Mouse (Mus musculus): ENCODE measurements around the gene Gimap9. TPM values are rescaled to one million over a fixed set of nuclear protein-coding genes. Genes with fewer than 3 reads are reported as not detected.
"Not testable (repeated sequence)": the region's sequence is repeated elsewhere in the genome, so short reads cannot be mapped to it uniquely, and the experiment has no call there.

Gimap9 gene
- total RNA-seq, 1 experiment from 2014 or later: 104 TPM

DNA sequence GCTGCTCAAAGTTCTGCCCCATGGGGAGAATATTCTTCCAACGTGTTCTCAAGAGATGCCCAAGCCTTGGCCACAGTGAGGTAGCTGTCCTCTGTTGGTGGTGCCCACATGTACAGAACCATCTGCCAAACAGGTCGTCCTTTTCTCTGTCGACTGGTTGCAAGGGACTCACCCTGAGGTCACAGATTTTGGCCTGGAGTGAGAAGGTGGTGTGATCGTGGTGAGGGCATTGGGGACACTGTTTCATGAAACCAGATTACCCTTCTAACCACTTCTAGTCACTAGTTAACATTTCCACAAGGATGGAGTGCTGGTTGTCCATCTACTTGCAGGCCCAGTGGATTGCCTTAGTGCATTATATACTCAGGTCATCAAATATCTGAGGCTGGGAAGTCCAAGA is 27.1 kb upstream of the Gimap9 start:
- ATAC-seq (replicated peaks; ENCODE audit: insufficient number of reproducible peaks, low FRiP score, low TSS enrichment, poor library complexity, severe bottlenecking): no peak

GRCm38 (mm10) chr6:48650041-48650440 is 25.9 kb upstream of the Gimap9 start:
- ATAC-seq (replicated peaks; ENCODE audit: insufficient number of reproducible peaks, low FRiP score, low TSS enrichment, poor library complexity, severe bottlenecking): no peak

GRCm38 (mm10) chr6:48658721-48659120 is 17.2 kb upstream of the Gimap9 start:
- ATAC-seq (replicated peaks; ENCODE audit: insufficient number of reproducible peaks, low FRiP score, low TSS enrichment, poor library complexity, severe bottlenecking): no peak

GRCm38 (mm10) chr6:48664750-48665149 is 11.2 kb upstream of the Gimap9 start:
- no peak for ATAC-seq (replicated peaks; ENCODE audit: insufficient number of reproducible peaks, low FRiP score, low TSS enrichment, poor library complexity, severe bottlenecking)

DNA sequence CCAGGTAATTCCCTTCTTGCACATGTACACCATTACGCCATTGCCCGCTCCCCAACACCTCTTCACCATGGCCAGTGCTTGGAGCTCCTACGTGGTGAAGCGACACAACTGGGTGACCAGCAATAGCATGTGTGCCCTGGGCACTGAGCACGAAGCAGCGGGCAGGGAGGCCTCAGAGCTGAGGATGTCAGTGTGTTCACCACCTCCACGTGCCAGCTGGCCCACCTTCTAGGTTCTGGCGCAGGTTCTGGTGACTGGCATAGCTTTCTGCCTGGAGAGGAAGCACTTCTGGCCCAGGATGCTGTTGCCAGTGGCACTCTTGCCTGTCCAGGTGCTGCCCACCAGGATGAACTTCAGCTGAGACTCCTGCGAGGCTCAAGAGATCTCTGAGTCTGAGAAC is 10.5 kb upstream of the Gimap9 start:
- ATAC-seq (replicated peaks; ENCODE audit: insufficient number of reproducible peaks, low FRiP score, low TSS enrichment, poor library complexity, severe bottlenecking): no peak

DNA sequence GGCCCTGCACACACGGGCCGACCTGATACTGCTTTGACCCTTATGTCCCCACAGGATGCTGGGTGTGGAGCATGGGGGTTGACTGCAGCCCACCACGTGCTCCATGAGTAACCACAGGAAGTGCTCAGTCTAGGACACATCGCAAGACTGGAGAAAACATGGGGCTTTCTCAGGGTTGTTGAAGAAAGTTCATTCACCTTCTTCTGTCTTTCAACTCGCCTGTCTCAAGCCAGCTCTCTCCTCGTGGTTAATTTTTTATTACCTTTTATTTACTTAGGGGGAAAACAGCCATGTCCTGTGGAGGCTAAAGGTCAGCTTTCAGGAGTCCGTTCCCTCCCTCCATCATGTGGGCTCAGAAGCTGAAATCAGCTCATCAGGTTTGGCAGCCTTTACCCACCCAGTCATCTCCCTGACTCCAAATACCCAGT is 9.8 kb upstream of the Gimap9 start:
- ATAC-seq (replicated peaks; ENCODE audit: insufficient number of reproducible peaks, low FRiP score, low TSS enrichment, poor library complexity, severe bottlenecking): no peak

DNA sequence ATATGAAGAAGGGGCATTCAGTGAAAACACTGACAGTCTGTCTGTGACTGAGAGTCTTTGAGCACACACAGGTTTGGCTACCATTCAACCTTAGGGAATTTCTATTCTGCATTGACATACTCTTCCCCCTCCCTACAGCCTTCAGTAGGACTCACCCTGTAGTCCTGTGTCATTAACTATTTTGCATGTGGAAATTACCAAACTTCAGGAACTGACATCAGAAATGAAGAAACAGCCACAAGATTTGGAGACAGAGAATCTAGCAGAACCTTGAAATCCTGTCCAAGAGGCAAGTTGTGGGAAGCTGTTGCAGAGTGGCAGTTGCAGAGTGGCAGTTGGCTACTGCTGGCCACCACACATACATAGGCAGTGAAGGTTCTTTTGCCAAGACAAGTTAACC is 7.9 kb upstream of the Gimap9 start:
- ATAC-seq (replicated peaks; ENCODE audit: insufficient number of reproducible peaks, low FRiP score, low TSS enrichment, poor library complexity, severe bottlenecking): no peak

- no peak for ATAC-seq (replicated peaks; ENCODE audit: insufficient number of reproducible peaks, low FRiP score, low TSS enrichment, poor library complexity, severe bottlenecking)
These were observed 6.4 kb upstream of the Gimap9 start for GRCm38 (mm10) chr6:48669446-48669969.

DNA sequence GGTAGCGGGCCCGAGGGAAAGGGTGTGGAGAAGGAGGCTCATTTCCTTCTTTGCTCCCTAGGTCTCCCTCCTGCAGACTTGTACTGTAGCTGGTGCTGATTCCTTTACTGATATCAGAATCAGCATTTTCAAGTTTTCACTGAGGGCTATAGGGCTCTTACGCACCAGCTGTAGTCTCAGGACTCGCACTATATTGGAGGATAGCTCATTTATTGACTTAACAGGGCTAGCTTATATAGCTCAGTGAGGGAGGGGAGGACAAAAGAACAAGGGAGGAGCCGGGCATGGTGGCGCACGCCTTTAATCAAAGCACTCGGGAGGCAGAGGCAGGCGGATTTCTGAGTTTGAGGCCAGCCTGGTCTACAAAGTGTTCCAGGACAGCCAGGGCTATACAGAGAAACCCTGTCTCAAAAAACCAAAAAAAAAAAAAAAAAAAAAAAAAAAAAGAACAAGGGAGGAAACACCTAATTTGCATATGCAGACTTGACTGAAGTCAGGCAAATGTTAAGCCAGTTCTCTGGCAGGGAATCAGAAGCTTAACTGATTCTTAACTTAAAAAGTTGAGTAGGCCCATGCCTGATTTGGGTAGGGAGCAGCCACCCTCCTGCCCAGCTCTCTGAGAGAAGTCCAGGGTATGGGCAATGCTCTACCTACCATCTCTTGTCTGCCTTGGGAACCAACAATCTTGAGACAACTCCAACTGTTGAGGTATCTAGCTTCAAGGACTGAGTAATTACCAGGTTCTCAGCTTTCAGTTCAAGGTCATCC is 1.5 kb upstream of the Gimap9 start:
- no peak for ATAC-seq (replicated peaks; ENCODE audit: insufficient number of reproducible peaks, low FRiP score, low TSS enrichment, poor library complexity, severe bottlenecking)

- ATAC-seq (replicated peaks; ENCODE audit: insufficient number of reproducible peaks, low FRiP score, low TSS enrichment, poor library complexity, severe bottlenecking): no peak
These were observed 464 bp upstream of the Gimap9 start for GRCm38 (mm10) chr6:48675400-48675930.

- no peak for ATAC-seq (replicated peaks; ENCODE audit: insufficient number of reproducible peaks, low FRiP score, low TSS enrichment, poor library complexity, severe bottlenecking)
These were observed 1.0 kb downstream of the Gimap9 start for GRCm38 (mm10) chr6:48676860-48677415.

DNA sequence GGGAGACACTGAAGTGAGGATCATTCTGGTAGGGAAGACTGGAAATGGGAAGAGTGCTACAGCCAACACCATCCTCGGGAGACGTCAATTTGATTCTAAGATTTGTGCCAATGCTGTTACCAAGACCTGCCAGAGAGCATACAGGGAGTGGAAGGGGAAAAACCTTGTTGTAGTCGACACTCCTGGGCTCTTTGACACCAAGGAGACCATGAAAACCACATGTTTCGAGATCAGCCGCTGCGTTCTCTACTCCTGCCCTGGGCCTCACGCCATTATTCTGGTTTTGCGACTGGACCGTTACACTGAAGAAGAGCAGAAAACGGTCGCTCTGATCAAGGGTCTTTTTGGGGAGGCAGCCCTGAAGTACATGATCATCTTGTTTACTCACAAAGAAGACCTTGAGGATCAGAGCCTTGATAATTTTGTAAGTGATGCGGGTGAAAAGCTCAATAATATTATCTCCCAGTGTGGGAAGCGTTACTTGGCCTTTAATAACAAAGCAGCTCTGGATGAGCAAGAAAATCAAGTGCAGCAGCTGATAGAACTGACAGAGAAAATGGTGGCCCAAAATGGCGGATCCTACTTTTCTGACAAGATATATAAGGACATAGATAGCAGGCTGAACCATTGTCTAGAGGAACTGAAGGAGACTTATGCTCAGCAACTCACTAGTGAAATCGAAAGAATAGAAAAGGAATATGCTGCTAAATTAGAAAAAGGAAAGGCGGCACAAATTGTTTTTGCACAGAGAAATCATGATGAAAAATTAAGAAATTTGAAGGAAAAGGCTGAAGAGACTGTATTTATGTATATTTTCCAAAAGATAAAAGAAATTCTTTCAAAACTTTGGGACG is 1.8 kb downstream of the Gimap9 start:
- no peak for ATAC-seq (replicated peaks; ENCODE audit: insufficient number of reproducible peaks, low FRiP score, low TSS enrichment, poor library complexity, severe bottlenecking)

DNA sequence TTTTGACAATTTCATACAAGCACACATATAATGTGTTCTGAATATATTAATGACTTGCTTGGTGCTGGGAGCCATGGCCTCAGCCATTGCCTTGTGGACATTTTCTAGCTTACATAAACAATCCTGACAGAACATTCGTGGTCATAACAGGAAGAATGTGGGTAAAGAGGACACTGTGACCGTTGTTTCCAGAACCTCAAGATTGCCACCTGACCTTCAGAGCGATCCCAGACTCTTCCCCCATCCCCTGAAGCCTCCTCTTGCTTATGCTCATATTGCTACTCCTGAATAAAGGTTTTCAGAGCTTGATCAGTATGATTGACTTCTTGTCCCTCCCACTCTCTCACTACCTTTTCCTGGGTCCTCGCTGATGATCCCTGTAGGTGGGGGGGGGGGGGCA is 2.5 kb downstream of the Gimap9 start:
- ATAC-seq (replicated peaks; ENCODE audit: insufficient number of reproducible peaks, low FRiP score, low TSS enrichment, poor library complexity, severe bottlenecking): no peak

DNA sequence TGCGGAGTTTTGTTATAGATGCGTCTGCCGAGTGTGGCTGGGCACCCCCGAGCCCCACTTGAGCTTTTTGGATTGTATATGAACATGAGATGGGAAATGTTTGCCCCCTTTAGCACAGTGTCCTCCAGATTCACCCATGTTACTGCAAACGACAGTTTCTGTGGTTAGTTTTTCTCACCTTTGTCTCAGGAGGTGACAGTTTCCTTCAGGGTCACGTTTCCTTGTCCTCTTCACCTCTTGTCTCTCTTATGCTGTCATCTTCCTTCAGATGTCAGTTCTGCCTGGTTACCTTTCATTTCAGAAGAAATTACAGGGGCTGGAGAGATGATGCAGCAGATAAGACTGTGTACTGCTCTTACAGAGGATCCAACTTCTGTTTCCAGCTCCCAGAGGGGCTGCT is 3.8 kb downstream of the Gimap9 start:
- ATAC-seq (replicated peaks; ENCODE audit: insufficient number of reproducible peaks, low FRiP score, low TSS enrichment, poor library complexity, severe bottlenecking): no peak

DNA sequence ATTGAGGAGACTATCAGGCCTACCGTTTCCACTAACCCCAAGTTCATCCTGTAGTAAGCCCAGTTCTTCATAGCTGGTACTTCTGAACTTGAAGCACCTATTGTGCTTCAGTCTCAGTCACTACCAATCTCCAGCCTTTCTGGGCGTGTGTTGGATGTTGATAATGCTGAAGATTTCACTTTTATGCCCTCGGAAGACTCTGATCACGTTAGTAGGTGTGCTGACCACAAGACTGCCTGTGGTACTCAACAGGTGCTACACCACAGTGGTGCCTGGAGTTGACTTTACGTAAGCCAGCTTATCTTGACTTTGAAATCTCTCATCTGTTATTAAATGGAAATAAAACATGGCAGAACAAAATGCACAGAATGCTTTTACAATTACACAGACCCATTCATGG is 4.5 kb downstream of the Gimap9 start:
- ATAC-seq (replicated peaks; ENCODE audit: insufficient number of reproducible peaks, low FRiP score, low TSS enrichment, poor library complexity, severe bottlenecking): no peak

GRCm38 (mm10) chr6:48681472-48682090 is 5.7 kb downstream of the Gimap9 start:
- ATAC-seq (replicated peaks; ENCODE audit: insufficient number of reproducible peaks, low FRiP score, low TSS enrichment, poor library complexity, severe bottlenecking): no peak

DNA sequence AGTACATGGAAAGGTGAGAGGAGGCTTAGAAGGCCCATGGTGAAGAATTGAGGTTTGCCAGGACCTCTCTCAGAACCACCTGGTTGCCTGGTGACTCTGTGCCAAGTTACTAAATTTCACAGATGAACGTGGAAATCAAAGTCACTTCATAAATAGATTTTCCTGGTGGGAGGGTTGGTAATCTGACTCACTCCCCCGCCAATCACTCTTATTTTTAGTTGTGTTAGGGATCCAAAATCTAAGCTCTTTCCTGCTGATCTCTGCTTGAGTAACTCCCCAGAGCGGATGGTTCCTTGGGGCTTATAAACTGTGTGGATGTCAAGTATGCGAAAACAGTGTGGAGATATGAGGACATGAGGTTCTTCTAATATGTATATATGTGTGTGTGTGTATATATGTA is 6.3 kb downstream of the Gimap9 start:
- no peak for ATAC-seq (replicated peaks; ENCODE audit: insufficient number of reproducible peaks, low FRiP score, low TSS enrichment, poor library complexity, severe bottlenecking)

DNA sequence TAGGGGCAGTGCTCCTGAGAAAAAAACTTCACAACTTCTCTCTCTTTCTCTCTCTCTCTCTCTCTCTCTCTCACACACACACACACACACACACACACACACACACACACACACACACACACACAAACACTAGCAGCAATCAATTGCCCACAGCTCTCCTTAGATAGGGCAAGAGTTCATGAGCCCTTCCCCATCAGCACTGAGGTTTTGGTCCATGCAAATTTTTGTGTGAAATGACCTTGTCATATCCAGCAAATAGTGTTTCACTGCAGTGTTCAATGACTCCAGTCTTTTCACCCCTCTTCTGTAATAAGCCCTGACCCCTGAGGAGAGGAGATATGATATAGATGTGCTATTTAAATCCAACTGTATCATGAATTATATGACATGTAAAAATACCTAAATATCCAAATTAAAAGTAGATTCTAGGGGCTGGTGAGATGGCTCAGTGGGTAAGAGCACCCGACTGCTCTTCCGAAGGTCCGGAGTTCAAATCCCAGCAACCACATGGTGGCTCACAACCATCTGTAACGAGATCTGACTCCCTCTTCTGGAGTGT is 7.4 kb downstream of the Gimap9 start:
- ATAC-seq (replicated peaks; ENCODE audit: insufficient number of reproducible peaks, low FRiP score, low TSS enrichment, poor library complexity, severe bottlenecking): not testable (repeated sequence)

DNA sequence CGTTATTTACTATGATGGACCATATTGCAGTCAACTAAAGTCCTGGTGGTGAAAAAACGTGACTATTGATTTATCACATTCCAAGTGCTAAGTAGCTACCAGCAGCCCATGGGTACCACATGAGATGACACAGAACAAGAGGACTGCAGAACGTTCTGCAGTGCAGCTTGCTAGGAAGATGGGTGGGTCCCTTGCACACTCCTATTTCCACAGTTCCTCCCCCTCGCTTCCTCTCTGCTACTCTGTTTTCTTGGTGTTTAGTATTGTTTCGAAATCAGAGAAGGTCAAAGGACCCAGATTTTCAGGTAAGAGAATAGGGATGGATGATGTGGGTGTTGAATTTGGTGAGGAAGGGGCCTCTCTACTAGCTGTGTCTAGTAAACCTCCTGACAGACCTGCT is 8.4 kb downstream of the Gimap9 start, which contains the start of gene Gimap4:
TSS of gene Gimap4 (plus strand) at position 231 of the 400 bp plus-strand sequence.
- no peak for ATAC-seq (replicated peaks; ENCODE audit: insufficient number of reproducible peaks, low FRiP score, low TSS enrichment, poor library complexity, severe bottlenecking)
